Mouse (Mus musculus) embryo, embryonic 10.5 days (tissue): ENCODE measurements around the gene Gm21778.
"Not testable (repeated sequence)": the region's sequence is repeated elsewhere in the genome, so short reads cannot be mapped to it uniquely, and the experiment has no call there.

Experiments used
- DNase-seq: peaks from one replicate; pipeline ENCODE4 v3.0.0-alpha.2; 2015; ENCODE audit warnings: low spot score

Gm21778 gene

DNA sequence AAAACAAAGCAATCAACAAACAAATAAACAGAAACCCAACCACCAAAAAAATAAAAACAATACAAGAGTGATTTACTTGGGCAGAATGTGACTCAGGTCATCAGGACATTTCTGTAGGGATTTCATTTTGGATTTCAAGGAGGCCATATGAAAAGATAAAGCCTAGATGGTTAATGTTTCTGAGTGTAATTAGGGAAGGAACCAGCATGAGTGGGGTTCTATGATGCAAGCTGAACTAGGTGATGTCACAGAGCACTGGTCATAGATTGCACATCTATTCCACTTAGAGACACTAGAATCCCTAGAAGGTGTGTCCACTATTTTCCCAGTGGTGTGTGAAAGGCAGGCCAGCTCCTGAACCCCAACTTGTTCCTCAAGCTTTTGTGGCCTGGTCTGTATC, at the start of gene Gm21778:
Gene Gm21778, plus strand, starts transcription at position 301 of the 400 bp plus-strand sequence.
- not testable (repeated sequence) for DNase-seq
